Mouse (Mus musculus): ENCODE data around the gene Card9.
A peak's percentile ranks its signal among the peaks of the same experiment; 100 is the strongest.
"Not testable (repeated sequence)": the region's sequence is repeated elsewhere in the genome, so short reads cannot be mapped to it uniquely, and the experiment has no call there.

Card9 gene

DNA sequence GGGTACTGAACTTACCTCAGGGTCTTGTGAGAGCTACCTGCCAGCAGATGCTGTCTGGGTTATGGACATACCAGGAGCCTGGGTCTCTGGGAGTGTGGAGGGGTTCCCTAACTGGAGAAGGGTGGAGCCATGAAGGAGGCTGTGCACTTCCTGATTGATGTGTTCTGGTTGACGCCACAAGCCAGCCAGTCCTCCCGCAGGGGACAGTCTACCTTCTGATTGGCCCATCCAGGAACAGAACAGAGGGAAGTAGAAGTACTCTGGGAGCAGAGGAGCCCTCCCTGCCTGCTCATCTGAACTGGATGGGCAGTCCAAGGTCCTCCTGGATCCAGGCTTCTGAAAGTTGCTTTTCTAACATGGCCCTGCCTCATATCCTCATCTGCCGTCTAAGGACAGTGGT lies at the start of gene Card9:
Card9 (minus strand) TSS at position 147 of the 400 bp plus-strand sequence.
- no peak for DNase-seq (ENCODE audit: low read depth in 2 of 2, low spot score in 2 of 2)

DNA sequence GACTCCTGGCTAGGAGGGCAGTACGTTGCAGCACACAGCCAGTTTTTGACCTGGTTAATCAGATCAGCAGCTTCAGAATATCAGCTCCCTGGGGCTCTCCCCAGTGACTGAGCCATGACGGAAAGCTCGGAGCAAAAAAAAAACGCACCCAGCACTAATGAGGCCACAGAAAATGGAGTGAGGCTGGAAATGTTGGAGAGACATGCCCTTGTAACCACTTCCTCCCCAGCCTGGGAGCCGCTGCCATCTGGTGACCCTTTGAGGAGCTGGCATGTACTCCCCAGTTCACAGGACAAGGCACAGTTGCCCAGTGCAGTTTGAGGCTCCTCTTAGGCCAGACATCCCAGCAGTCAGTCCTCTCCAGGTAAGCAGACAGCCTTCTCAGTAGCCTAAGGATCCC lies 49.4 kb upstream of the Card9 start:
- DNase-seq (ENCODE audit: low read depth in 2 of 2, low spot score in 2 of 2): no peak

DNA sequence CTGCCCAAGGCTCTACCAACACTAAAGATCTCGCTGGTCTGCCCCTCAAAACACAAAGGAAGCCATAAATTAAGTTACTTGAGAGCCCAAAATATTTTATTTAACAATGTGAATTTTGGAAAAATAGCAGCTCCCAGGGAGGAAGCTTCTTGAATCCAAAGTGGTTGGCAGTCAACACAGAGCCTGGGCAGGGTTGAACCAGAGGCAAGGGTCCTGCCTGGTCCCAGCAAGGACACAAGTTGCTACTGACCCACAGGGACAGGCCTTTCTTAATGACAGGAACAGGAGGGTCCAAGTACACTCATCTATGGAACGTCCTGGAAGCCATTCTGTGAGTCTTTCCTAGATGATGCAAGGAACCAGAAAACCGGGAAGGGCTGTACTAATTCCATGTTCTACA lies 48.6 kb upstream of the Card9 start:
- no peak for DNase-seq (ENCODE audit: low read depth in 2 of 2, low spot score in 2 of 2)

DNA sequence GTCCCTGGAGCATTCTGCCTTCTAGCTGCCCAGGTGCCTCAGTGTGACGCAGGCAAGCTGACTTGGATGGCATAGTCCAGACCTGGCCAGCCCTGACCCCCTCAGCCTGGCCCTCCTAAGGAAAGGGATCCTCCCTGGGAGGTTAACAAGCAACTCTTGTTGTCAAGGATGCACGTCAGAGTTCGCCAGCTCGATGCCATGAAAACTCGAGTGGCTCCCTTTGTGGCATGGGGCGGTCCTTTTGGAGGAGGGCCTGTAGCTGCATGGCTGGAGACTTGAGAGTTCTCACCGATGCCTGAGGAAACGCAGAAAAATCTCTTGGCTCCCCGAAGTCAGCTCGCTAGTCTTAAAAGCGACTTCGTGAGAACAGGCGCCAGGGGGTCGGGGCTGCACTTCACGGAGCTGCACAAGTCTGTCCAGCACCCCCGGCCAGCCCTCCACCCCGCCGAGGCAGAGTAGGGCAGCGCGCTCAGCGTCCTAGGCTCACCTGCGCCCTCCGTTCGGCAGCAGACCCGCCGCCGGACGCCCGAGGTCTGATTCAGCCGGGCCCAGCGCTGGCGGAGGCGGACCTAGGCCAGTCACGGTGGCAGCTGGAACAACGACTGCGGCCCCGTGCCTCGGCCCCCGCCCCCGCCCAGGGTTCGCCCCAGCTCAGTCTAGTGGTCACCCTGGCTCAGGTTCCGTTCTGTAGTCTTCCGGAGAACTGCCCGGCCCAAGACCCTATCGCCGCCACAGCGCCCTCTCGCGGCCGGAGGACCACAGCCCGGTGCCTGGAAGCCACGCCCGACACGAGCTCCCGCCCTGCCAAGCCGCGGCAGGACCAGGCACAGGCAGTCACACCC lies 48.0 kb upstream of the Card9 start, which contains the start of gene Inpp5e:
Inpp5e (minus strand) TSS at position 689 of the 842 bp plus-strand sequence.
- DNase-seq (ENCODE audit: low read depth in 2 of 2, low spot score in 2 of 2): peak; percentile 94 to 95

DNA sequence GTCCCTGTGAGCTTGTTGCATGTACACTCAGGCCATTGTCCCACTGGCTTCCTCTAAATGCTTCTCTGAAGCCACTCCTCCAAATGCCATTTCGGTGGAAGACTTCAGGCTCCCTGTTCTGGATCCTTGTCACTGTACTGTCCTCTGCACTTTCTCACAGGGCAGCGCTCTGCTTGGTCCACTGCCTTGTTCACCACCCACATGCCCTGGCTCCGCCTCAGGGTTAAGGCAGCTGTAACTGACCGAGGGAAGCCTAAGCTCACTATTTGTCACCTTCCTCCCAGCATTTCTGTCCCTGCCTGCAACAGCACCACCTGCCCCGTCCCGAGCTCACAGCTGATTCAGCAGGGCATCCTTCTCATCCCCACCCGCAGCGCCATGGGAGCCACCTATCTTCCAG lies 42.6 kb upstream of the Card9 start:
- no peak for DNase-seq (ENCODE audit: low read depth in 2 of 2, low spot score in 2 of 2)

DNA sequence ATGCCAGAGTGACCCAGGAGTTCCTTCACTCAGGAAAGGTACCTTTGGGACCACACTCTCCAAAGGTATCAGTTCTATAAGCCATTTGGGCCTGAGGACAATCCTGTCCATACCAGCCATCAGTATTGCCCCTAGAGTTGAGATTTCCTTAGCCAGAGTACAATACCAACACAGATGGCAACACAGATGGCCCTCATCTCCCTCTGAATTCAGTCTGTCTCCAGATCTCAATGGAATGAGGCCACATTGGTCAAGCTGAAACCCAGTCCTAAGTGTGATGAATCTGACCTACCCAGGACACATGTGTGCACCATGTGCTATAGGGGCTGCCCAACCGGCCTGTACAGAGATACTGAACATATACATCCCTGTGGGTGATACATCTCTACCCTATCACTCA lies 41.5 kb upstream of the Card9 start:
- no peak for DNase-seq (ENCODE audit: low read depth in 2 of 2, low spot score in 2 of 2)

DNA sequence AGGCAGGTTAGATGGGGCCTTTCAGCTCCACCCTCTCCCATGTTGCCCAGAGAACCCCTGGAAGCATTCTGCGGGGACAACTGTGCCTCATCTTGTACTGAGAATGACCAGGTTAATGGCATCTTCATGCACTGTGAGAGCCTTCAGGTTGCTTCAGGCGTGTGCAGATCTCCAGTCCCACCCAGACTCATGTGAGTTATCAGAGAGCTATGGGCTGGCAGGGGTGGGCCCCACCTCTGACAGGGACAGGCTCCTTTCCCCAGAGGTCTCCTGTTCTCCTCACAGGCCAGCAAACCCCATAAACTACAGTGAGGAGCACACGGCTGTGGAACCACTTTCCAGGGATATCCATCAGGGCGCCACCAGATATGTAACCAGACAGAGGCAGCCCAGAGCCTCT lies 40.3 kb upstream of the Card9 start:
- no peak for DNase-seq (ENCODE audit: low read depth in 2 of 2, low spot score in 2 of 2)

DNA sequence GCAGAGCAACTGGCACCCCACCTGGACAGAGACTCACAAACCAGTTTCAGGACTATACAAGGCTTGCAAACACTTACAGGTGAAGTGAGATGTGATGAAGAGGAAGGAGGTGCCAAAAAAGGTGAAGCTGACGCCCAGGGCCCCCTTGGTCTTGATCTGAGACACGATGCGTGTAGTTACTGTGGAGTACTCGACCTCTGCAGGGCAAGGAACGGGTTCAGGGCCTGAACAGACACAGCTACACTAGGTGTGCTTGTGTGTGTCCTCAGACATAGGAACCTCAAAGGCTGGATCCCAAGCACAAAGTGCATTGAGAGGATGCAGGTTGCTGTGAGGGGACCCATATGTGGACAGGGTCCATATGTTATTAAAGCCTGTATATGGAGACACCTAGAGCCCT lies 39.6 kb upstream of the Card9 start:
- no peak for DNase-seq (ENCODE audit: low read depth in 2 of 2, low spot score in 2 of 2)

DNA sequence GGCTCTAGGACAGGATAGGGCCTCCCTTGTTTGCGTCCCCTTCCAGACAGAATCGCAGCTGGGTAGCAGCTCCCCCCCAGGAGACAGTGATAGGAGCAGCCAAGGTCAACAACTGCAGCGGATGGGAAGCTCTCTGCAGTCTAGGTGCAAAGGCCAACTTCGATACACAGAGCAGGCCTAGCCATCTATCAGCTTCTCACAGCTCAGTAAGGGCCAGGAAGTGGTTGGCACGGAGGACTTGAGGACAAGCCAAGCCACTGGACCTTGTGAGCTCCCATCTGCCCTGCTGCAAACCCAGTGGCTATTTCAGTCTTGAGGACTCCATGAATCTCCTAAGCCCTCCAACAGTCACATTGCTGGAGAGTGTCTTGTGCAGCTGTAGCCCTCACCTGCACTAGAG lies 38.9 kb upstream of the Card9 start:
- DNase-seq (ENCODE audit: low read depth in 2 of 2, low spot score in 2 of 2): no peak

DNA sequence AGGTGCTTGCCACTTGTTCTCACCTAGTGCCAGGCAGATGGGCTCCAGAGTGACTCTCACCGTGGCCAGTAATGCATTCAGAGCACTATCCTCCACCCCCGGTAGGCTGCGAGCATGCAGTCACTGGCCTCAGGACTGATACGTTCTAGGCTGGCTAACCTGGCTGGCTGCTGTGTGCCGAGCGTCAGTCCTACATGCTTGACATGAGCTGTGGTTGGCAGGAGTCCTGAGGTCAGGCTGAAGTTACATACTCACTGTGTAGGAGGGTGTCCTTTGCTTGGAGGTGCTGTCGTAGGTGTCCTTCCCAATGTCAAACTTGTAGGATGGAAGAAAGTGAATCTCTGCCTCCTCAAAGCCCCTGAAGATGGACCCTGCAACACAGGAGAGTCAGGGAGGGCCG lies 38.3 kb upstream of the Card9 start:
- no peak for DNase-seq (ENCODE audit: low read depth in 2 of 2, low spot score in 2 of 2)

DNA sequence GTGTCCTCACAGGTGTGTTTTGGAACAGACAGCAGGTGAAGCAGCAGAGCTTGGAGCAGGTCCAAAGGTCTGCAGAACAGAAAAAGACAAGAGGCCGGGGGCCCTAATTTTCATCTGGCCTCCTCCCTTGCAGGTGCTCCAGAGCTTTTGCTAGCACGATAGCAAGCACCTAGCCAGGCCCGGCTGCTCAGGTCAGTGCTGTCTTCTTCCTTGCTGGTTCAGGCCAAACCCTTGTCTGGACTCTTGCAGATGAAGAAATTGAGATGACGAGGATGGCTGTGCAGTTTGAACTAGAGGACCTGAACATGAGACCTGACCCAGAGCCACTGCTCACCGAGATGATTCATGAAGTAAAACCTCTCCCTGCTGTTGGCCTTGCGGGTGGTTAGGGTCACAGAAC lies 30.9 kb upstream of the Card9 start:
- no peak for DNase-seq (ENCODE audit: low read depth in 2 of 2, low spot score in 2 of 2)

DNA sequence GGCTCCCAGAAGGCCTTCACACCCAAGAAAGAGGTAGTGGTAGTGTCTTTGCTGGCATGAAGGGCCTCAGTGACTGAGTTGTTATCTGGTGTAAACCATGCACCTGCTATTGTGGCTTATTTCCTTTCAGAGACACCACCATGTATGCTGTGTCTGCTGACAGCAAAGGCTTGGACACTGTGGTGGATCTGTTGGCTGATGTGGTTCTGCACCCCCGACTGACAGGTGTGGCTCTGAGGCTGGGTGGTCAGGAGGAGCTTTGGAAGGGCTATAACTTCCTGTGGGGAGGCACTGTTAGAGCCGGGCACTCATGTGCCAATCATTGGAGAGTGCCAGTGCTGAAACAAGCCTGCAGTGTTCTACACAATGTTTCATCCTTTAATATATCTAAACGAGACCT lies 30.2 kb upstream of the Card9 start:
- no peak for DNase-seq (ENCODE audit: low read depth in 2 of 2, low spot score in 2 of 2)

DNA sequence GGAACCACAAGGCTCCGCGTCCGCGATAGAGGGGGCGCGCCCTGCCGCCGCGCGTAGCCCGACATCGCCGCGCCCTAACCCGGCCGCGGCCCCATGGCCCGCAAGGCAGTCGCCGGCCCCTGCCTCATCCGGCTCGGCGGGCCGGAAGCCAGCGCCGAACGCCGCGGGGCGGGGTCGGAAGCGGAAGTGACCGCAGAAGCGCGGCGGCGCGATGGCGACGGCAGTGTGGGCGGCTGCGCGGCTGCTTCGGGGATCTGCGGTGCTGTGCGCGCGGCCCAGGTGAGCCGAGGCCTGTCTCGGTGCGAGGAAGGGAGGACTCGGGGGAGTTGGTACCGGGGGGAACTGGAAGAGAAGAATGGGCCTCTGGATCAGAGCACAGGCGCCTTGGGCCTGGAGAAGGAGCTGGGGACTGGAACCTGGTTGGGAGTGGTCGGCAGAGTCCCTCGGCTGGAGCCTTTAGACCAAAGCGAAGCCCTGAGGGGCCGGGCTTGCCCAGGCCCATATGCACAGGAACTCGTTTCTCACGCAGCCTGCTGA lies 28.5 kb upstream of the Card9 start, which contains the start of the genes Entr1 and Pmpca:
Entr1 (minus strand) TSS at position 163 of the 537 bp plus-strand sequence.
Pmpca (plus strand) TSS at position 186 of the 537 bp plus-strand sequence.
- peak; percentile 78 to 83 for DNase-seq (ENCODE audit: low read depth in 2 of 2, low spot score in 2 of 2)

DNA sequence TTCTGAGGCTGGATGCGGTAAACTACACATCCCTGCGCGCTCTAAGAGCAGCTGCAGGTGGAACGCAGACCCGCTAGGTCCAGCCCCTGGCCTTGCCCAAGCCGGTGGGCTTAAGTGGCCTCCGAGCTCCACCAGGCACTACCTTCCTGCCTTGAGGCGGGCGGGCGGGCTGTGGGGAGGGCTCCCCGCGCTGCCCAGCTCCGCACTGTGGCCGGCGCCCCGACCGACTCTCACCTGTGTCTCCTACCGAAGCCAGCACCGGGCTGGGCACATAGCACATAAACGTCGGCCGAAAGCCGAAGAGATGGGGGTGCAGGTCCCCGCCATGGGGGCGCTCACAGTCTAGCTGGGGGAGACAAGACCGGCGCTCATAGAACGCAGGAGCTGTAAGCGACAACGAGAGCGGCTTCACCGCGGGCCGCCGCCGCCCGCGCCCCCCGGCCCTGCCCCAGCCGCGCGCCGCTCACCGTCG lies 28.0 kb upstream of the Card9 start:
- DNase-seq (ENCODE audit: low read depth in 2 of 2, low spot score in 2 of 2): no peak

DNA sequence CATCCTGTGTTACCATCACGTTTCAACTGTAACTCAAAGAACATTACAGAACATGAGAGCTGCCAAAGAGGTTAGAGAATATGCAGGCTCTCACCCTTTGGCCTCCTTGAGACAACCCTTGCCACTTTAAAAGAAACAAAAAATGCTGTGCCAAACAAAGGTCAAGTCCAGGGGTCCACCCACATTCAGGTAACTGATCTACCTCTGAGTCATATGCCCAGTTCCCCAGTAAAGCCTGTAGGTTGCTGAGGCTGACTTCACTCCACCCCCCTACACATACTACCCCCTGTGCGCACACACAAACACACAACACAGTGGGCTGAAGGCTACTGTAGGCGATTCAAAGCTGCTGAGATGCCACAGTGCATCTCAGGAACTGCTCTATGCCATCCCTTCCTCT lies 27.0 kb upstream of the Card9 start:
- no peak for DNase-seq (ENCODE audit: low read depth in 2 of 2, low spot score in 2 of 2)

DNA sequence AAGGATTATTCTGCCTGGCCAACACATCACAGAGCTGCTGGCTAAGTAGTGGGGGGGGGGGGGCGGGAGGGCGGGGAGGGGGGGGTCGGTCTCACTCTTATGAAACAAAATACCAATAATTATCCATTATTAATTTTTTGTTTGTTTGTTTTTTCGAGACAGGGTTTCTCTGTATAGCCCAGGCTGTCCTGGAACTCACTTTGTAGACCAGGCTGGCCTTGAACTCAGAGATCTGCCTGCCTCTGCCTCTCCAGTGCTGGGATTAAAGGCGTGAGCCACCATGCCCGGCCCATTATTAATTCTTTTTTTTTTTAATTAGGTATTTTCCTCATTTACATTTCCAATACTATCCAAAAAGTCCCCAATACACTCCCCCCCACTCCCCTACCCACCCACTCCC lies 20.2 kb upstream of the Card9 start:
- DNase-seq (ENCODE audit: low read depth in 2 of 2, low spot score in 2 of 2): not testable (repeated sequence)

DNA sequence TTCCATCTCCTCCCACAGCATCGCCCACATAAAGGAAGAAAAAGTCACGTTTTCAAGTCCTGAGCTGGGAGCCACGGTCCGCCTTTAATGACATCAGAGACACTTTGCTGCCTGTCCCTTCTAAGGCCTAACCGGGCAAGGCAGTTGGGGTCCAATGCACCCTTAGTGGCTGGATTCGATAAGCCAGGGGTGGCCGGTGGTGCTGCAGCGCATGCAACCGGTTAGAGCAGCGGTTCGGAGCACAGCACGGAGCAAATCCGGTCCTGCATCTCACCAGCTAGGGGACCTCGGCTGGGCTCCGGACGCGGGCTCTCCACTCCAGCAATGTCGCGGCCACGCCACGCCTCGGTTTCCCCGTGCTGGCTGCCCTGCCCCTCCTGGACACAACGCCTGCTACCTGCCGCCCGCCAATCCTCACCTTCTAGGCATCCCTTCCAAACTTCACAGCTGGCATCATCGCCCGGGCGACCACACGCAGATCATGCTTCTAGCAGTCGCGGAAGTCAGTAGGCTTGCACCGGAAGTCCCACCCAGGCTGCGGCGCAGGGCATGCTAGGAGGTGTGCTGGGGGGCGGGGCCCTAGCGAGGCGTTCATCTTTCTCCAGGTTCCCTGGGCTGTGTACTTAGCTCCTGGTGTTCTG lies 19.5 kb upstream of the Card9 start, which contains the start of gene Snapc4:
Snapc4 (minus strand) TSS at position 523 of the 641 bp plus-strand sequence.
- DNase-seq (ENCODE audit: low read depth in 2 of 2, low spot score in 2 of 2): peak; percentile 79 to 86

DNA sequence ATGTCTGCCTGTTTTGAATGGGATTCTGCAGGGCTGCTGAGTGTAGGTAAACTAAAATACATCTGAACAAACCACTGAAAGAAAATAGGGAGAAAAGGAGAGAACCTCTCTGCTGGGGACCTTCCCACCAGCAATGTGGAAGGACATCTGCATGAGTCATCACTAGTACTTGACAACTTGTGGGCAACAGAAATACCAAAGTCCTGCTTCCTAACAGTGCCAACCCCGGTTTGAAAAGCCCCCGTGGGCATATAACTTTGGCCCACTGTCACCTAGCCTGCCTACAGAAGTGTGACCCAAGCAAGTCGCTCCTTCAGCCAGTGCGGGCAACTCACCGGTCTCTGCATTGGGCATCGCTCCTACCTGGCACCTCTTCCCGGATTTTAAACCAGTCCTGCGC lies 11.7 kb upstream of the Card9 start:
- DNase-seq (ENCODE audit: low read depth in 2 of 2, low spot score in 2 of 2): no peak

DNA sequence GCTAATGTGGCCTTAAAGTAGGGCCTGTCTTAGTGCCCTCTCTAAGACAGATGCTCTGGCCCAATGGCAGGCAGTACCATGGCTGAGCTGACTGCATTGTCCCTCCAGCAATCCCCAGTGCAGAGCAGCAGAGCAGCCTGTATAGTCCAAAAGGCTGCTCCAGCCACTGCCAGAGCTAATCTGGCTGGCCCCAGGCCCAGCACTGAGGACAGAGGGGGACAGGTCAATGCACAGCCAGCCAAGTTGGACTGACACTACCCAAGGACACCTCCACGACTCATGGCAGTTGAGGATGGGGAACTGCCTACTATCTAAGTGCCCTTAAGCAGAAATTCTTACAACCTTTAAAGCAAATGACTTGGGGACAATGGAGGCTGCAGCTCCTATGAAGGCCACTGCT lies 7.9 kb upstream of the Card9 start:
- no peak for DNase-seq (ENCODE audit: low read depth in 2 of 2, low spot score in 2 of 2)

DNA sequence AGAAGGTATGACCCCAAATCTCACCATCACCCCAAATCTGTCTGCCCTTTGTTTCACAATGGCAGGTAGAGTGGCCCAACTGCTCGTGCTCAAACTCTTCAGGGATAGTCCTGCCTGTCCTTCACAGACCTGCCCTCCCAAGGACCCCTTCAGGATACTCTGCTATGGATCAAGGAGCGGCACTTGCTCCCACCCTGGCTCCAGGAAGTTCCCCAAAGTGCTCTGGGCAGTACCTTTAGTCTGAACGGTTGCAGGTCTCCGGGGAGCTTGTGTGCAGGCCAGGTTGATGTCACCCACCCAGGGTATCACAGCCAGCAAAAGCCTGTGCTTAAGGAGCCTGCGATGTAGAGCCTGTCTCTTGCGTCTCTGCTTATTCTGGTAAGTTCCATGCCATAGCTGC lies 7.2 kb upstream of the Card9 start:
- DNase-seq (ENCODE audit: low read depth in 2 of 2, low spot score in 2 of 2): no peak

DNA sequence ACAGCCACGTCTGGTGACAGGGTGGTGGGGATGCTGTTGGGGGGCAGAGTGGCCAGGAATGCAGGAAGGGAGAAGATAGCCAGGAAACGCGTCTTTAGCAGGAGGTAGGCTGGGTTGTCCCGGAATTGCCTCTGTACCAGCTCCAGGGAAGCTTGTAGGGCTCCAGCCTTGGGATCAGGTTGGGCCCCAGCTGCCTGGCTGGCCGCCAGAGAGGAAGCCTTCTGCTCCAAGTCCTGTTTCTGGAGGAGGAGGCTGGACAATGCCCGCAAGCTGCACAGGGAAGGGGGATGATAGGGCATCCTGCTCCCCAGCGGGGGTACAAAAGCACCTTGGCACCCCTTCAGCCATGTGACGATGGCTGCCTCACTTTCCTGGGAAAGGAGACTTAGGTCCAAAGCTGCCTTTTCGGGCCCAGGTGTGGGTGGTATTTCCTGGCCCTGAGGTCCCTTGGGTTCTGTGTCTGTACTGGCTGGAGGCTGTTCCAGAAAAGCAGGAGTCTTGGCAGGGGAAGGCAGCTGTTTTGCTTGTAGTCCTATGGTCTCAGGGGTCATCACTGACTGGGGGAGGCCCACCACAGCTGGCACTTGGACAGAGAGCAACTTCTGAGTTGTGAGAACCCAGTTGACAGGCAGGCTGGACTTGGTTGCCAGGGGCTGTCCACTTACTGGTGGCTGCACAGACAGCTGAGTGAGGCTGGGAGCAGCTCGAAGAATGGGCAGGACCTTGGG lies 4.2 kb upstream of the Card9 start:
- DNase-seq (ENCODE audit: low read depth in 2 of 2, low spot score in 2 of 2): no peak

Measured in CD8-positive naive resting alpha-beta T cell, adult 2 months (primary cell).